Mouse (Mus musculus) C2C12 (cell line): ENCODE data around the gene Zcchc8. TPM values are rescaled to one million over a fixed set of nuclear protein-coding genes. Genes with fewer than 3 reads are reported as not detected.
A peak's percentile ranks its signal among the peaks of the same experiment; 100 is the strongest.
"Not testable (repeated sequence)": the region's sequence is repeated elsewhere in the genome, so short reads cannot be mapped to it uniquely, and the experiment has no call there.

ENCODE experiments used
- H3K27me3 ChIP-seq: one replicate; pipeline ENCODE4 v1.6.1; 2011; ENCODE audit not compliant: control insufficient read depth, insufficient read depth, insufficient read length
- H3K36me3 ChIP-seq: one replicate; pipeline ENCODE4 v1.6.1; 2011; ENCODE audit not compliant: control insufficient read depth, insufficient read depth
- H3K4me3 ChIP-seq: one replicate; pipeline ENCODE4 v1.5.1; 2011; ENCODE audit warnings: mild to moderate bottlenecking, control low read depth; ENCODE audit not compliant: poor library complexity, insufficient read depth, severe bottlenecking
- H3K79me2 ChIP-seq: one replicate; pipeline ENCODE4 v1.6.1; 2011; ENCODE audit not compliant: control insufficient read depth, insufficient read depth
- H3K79me3 ChIP-seq: one replicate; pipeline ENCODE4 v1.6.1; 2011; ENCODE audit warnings: low read depth, control low read depth
- H3ac ChIP-seq: one replicate; pipeline ENCODE3; 2011; ENCODE audit warnings: low read depth; ENCODE audit not compliant: control insufficient read depth, insufficient read length
- CEBPB ChIP-seq: IDR thresholded peaks from one replicate; pipeline ENCODE4 v1.6.1; 2011; ENCODE audit warnings: low read depth, mild to moderate bottlenecking, control low read depth, moderate library complexity
- CTCF ChIP-seq: IDR thresholded peaks from one replicate; pipeline ENCODE4 v1.5.1; 2011; ENCODE audit not compliant: control insufficient read depth, insufficient read depth, insufficient read length
- FOSL1 ChIP-seq: IDR thresholded peaks from one replicate; pipeline ENCODE4 v1.8.0; 2011; ENCODE audit warnings: mild to moderate bottlenecking, low read length; ENCODE audit not compliant: poor library complexity, insufficient read depth, severe bottlenecking
- MAX ChIP-seq: IDR thresholded peaks from one replicate; pipeline ENCODE4 v1.6.1; 2011; ENCODE audit warnings: mild to moderate bottlenecking, control low read depth
- MYOD1 ChIP-seq: IDR thresholded peaks from one replicate; pipeline ENCODE4 v1.6.1; 2011; ENCODE audit warnings: low read depth; ENCODE audit not compliant: control insufficient read depth, insufficient read length
- MYOG ChIP-seq: IDR thresholded peaks from one replicate; pipeline ENCODE4 v1.6.1; 2011; ENCODE audit not compliant: control insufficient read depth, insufficient read length; ENCODE audit errors: extremely low read depth
- USF1 ChIP-seq: IDR thresholded peaks from one replicate; pipeline ENCODE4 v1.6.1; 2011; ENCODE audit warnings: low read depth, mild to moderate bottlenecking, control low read depth, moderate library complexity
- polyA plus RNA-seq: library from polyadenylated mRNA; unstranded; fragments of >200 nt; fragmentation: generic; extraction: Trizol; gene quantifications from one replicate; pipeline ENCODE4 v1.2.1, GENCODE M21; 2012; ENCODE audit warnings: missing spikeins

Gene Zcchc8
- polyA plus RNA-seq, 1 experiment: 16.7 TPM

DNA sequence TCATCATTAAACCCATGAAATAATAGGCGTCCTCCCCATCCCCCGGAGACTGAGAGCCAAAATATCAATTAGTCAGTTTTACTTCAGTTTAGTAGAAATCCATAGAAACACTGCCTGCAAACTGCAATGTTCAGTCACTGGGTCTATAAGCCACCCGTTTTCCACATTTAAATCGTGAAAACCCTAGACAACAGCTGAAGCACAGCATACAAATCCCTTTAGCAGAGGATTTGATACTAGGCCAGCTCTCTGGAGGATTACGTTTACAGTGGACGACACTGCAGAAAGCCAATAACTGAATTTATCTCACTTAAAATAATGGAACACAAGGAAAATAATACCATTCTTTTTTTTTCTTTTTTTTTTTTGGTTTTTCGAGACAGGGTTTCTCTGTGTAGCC is 26.7 kb upstream of the Zcchc8 start:
- Histone ChIP-seq H3ac (peak overlapping the region; percentile 64), H3K27me3 (no peaks in the 10 kb centered on the region), H3K79me2 (peaks cover 96% of the 10 kb centered on the region), H3K4me3 (peak overlapping the region; percentile 62), H3K79me3 (peaks cover 80% of the 10 kb centered on the region), H3K36me3 (peaks cover 36% of the 10 kb centered on the region)
- TF ChIP-seq MAX (no peak), MYOD1 (no peak), USF1 (no peak), CEBPB (no peak), CTCF (no peak), MYOG (no peak), FOSL1 (no peak)

DNA sequence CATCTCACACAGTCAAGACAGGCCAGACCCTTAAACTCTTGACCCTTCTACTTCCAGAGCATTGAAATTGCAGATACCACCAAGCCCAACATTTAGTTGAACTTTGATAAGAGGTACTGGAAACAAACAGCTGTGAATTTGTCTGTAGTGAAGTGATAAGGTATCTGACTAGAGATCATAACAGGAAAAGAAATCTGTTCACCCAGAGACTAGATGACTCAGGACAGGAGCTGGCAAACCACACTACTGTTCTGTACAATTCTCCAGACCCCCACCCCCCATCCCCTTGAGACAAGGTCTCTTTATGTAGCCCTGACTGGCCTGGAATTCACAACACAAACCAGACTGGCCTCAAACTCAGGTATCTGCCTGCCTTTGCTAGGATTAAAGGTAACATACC is 25.4 kb upstream of the Zcchc8 start:
- peaks cover 79% of the 10 kb centered on the region for H3K79me3 ChIP-seq
- H3K27me3 ChIP-seq: no peaks in the 10 kb centered on the region
- no peak overlapping the region for H3ac ChIP-seq
- peaks cover 93% of the 10 kb centered on the region for H3K79me2 ChIP-seq
- no peak overlapping the region for H3K4me3 ChIP-seq
- peaks cover 50% of the 10 kb centered on the region for H3K36me3 ChIP-seq
- TF ChIP-seq MYOG (no peak), CEBPB (no peak), USF1 (no peak), MYOD1 (no peak), CTCF (no peak), MAX (no peak), FOSL1 (no peak)

DNA sequence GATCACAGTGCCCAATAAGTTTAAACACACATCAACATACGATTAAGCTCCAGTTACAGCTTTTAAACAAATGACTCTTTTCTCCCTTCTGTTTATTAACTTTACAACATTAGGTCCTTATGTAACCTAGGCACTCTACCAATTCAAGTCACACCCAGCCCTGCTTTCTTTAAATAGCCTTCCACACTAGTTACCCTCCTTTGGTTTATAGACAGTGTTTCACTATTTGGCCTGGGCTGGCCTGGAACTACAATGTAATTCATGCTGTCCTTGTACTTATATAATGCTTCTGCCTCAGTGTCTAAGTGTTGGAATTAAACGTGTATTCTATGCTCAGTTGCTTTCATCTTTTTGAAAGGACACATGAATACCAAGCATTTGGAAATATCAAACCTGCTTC is 23.5 kb upstream of the Zcchc8 start:
- H3K79me3 ChIP-seq: peaks cover 80% of the 10 kb centered on the region
- H3K79me2 ChIP-seq: peaks cover 92% of the 10 kb centered on the region
- H3K36me3 ChIP-seq: peaks cover 69% of the 10 kb centered on the region
- no peak overlapping the region for H3ac ChIP-seq
- no peaks in the 10 kb centered on the region for H3K27me3 ChIP-seq
- no peak overlapping the region for H3K4me3 ChIP-seq
- TF ChIP-seq CEBPB: no peak

DNA sequence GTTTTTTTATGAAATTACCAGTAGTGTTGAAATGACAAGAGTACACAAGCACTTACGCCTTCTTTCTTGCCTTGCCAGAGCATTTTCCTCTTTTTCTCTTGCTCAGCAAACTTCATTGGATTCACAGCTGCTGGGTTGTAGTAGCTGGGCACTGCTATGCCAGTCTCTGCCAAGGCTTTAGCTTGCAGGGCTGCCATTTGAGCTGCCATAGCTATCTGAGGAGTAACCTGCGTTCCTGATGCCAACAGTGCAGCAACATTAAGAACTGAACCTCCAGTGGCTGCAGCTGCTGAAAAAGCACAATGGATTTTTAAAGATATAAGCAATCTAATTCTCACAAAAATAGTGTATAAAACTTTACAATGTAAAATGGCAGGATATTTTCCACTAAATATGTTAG is 10.1 kb upstream of the Zcchc8 start:
- TF ChIP-seq MYOD1: no peak
- TF ChIP-seq CEBPB: no peak
- no peak for TF ChIP-seq MYOG
- TF ChIP-seq FOSL1: no peak
- no peak for TF ChIP-seq USF1

DNA sequence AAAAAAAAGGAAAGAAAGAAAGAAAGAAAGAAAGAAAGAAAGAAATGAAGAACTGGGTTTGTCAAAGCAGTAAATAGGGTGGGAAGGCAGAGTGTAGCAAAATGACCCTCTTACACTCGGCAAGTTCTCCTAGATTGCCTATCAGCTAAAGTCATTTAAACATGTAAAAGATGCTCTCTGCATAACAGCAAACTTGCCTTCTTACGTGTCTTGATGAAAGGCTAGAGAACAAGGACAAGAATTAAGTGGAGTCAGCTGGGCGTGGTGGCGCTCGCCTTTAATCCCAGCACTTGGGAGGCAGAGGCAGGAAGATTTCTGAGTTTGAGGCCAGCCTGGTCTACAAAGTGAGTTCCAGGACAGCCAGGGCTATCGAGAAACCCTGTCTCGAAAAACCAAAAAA is 2.9 kb upstream of the Zcchc8 start:
- H3K36me3 ChIP-seq: peaks cover 26% of the 10 kb centered on the region
- H3K4me3 ChIP-seq, H3ac ChIP-seq, H3K27me3 ChIP-seq: not testable (repeated sequence)
- peaks cover 18% of the 10 kb centered on the region for H3K79me3 ChIP-seq
- peaks cover 19% of the 10 kb centered on the region for H3K79me2 ChIP-seq

More for the DNA sequence above, 10.1 kb upstream of the Zcchc8 start:
- H3K27me3 ChIP-seq: no peaks in the 10 kb centered on the region
- H3K36me3 ChIP-seq: peaks cover 95% of the 10 kb centered on the region
- H3K79me3 ChIP-seq: peaks cover 3% of the 10 kb centered on the region
- H3K79me2 ChIP-seq: peaks cover 39% of the 10 kb centered on the region
- no peak overlapping the region for H3K4me3 ChIP-seq
- no peak overlapping the region for H3ac ChIP-seq

DNA sequence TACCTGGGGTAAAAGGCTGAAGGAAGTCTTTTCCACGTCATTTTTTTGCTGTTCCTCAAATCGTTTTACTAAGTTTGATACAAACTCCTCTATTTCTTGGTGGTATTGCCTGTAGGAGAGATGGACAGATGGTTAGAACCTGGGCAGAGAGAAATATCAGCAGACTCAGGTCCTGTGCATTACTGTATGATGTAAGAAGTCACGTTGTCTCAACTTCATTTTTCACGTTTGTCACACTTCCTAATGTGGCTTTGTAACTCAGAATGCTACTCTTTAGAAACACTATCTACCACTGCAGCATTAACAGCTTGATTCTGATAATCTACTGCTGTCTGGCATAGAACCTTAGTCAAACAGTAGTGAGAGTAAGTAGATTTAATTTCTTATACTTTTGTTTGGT is 6.3 kb downstream of the Zcchc8 start:
- Histone ChIP-seq H3K27me3 (no peaks in the 10 kb centered on the region), H3K79me2 (peaks cover 70% of the 10 kb centered on the region), H3K79me3 (peaks cover 38% of the 10 kb centered on the region), H3ac (no peak overlapping the region), H3K4me3 (no peak overlapping the region), H3K36me3 (peaks cover 71% of the 10 kb centered on the region)
- TF ChIP-seq MAX (no peak), MYOD1 (no peak), USF1 (no peak), CTCF (no peak), CEBPB (no peak), MYOG (no peak), FOSL1 (no peak)
